Mouse (Mus musculus): ENCODE results near the gene 4933436I01Rik. TPM values are rescaled to one million over a fixed set of nuclear protein-coding genes. Genes with fewer than 3 reads are reported as not detected.

4933436I01Rik gene
- not detected in 2 replicates for polyA plus RNA-seq (2015; fragmentation: Nextera tagmentation; extraction: Ambion mirVana)

- Histone ChIP-seq H3K27me3 (ENCODE audit: control insufficient read depth, insufficient read depth, low read length) (no peaks in the 10 kb centered on the region), H3K4me3 (ENCODE audit: low read length) (no peak within 1 kb of the TSS), H3K4me2 (ENCODE audit: low read depth, low read length) (no peak within 1 kb of the TSS), H3K36me3 (ENCODE audit: control insufficient read depth, insufficient read depth) (no peaks in the 10 kb centered on the region), H3K4me1 (ENCODE audit: control insufficient read depth, insufficient read depth, low read length) (peaks cover 4% of the 10 kb centered on the region; the same call in 1 of the 2 replicates), H3K9ac (ENCODE audit: low read length) (no peak within 1 kb of the TSS), H3K27ac (ENCODE audit: low read length) (no peak within 1 kb of the TSS), H3K9me3 (replicated peaks; ENCODE audit: control insufficient read depth, low read length) (no peaks in the 10 kb centered on the region)
- ATAC-seq (replicated peaks; ENCODE audit: extremely low read depth, insufficient read depth, low FRiP score): no peak
- WGBS: 55% methylated on average over 1 of the region's 1 CpGs
These were observed at the start of gene 4933436I01Rik for GRCm38 (mm10) chrX:67921350-67921749. Gene 4933436I01Rik, minus strand, starts transcription at chrX:67921450.

GRCm38 (mm10) chrX:67924769-67925470 lies 3.7 kb upstream of the 4933436I01Rik start:
- ATAC-seq (replicated peaks; ENCODE audit: extremely low read depth, insufficient read depth, low FRiP score): peak; percentile 88
- H3K27me3 ChIP-seq (ENCODE audit: control insufficient read depth, insufficient read depth, low read length): no peaks in the 10 kb centered on the region
- peaks cover 4% of the 10 kb centered on the region; the same call in 1 of the 2 replicates for H3K4me1 ChIP-seq (ENCODE audit: control insufficient read depth, insufficient read depth, low read length)
- no peaks in the 10 kb centered on the region for H3K36me3 ChIP-seq (ENCODE audit: control insufficient read depth, insufficient read depth)
- WGBS: 10% methylated on average over 1 of the region's 1 CpGs
- H3K27ac ChIP-seq (ENCODE audit: low read length): peak overlapping the region; percentile 18; the same call in 1 of the 2 replicates
- H3K9ac ChIP-seq (ENCODE audit: low read length): no peak overlapping the region
- H3K4me2 ChIP-seq (ENCODE audit: low read depth, low read length): no peak overlapping the region
- no peaks in the 10 kb centered on the region for H3K9me3 ChIP-seq (replicated peaks; ENCODE audit: control insufficient read depth, low read length)
- H3K4me3 ChIP-seq (ENCODE audit: low read length): no peak overlapping the region

GRCm38 (mm10) chrX:67883406-67883805 lies 37.8 kb downstream of the 4933436I01Rik start:
- no peak overlapping the region for H3K27ac ChIP-seq (ENCODE audit: low read length)
- no peaks in the 10 kb centered on the region for H3K4me1 ChIP-seq (ENCODE audit: control insufficient read depth, insufficient read depth, low read length)
- H3K9me3 ChIP-seq (replicated peaks; ENCODE audit: control insufficient read depth, low read length): no peaks in the 10 kb centered on the region
- H3K9ac ChIP-seq (ENCODE audit: low read length): no peak overlapping the region
- no peaks in the 10 kb centered on the region for H3K36me3 ChIP-seq (ENCODE audit: control insufficient read depth, insufficient read depth)
- H3K4me3 ChIP-seq (ENCODE audit: low read length): no peak overlapping the region
- WGBS: 63% methylated on average over 3 of the region's 3 CpGs
- H3K4me2 ChIP-seq (ENCODE audit: low read depth, low read length): no peak overlapping the region
- no peaks in the 10 kb centered on the region for H3K27me3 ChIP-seq (ENCODE audit: control insufficient read depth, insufficient read depth, low read length)
- no peak for ATAC-seq (replicated peaks; ENCODE audit: extremely low read depth, insufficient read depth, low FRiP score)

Other genes with a start within 250 kb of the 4933436I01Rik start
- not detected in 2 replicates for gene Gm1140, start 227.9 kb downstream of the 4933436I01Rik start, polyA plus RNA-seq (2015; fragmentation: Nextera tagmentation; extraction: Ambion mirVana)
- not detected in 2 replicates for gene Gm14692, start 225.8 kb downstream of the 4933436I01Rik start, polyA plus RNA-seq (2015; fragmentation: Nextera tagmentation; extraction: Ambion mirVana)